Mouse (Mus musculus) lung, postnatal 10 days (tissue): Measurements from ENCODE around the gene Cmtr1.
"Not testable (repeated sequence)": the region's sequence is repeated elsewhere in the genome, so short reads cannot be mapped to it uniquely, and the experiment has no call there.

Experiments
- DNase-seq: peaks from one replicate; pipeline ENCODE4 v3.0.0; 2021

Gene Cmtr1

GRCm38 (mm10) chr17:29708783-29709182 is 48.4 kb downstream of the Cmtr1 start:
- no peak for DNase-seq

GRCm38 (mm10) chr17:29710562-29711044 is 50.2 kb downstream of the Cmtr1 start:
- no peak for DNase-seq

GRCm38 (mm10) chr17:29711076-29711744 is 50.8 kb downstream of the Cmtr1 start:
- DNase-seq: no peak

DNA sequence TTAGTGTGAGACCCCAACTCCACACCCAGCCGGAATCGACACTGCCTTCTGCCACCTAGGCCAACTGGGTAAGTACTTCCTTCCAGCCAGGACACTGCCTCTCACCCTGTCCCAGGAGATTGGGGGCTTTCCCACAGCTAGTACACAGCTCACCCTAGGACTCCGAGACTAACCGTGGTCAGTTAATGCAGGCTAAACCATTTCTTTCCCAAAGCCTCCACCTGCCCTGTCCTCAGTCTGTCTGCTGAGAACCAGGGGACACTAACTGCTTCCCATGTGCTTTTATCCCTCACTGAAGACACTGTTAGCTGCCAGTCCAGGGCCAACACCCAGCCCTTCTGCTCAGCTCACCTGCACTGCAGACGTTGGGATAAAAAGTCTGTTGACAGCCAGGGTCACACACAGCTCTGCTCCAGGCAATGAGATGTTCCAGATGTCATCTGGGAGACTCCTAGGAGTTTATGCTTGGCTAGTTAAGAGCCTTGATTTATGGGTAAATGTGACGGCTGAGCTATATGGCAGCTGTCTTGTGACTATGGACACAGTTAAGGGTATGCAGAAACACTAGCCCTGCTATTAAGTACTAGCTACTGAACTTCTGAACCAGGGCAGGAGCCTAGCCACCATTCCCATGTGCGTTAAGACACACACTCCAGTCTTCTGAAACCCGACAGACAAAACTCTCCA is 51.5 kb downstream of the Cmtr1 start:
- no peak for DNase-seq

DNA sequence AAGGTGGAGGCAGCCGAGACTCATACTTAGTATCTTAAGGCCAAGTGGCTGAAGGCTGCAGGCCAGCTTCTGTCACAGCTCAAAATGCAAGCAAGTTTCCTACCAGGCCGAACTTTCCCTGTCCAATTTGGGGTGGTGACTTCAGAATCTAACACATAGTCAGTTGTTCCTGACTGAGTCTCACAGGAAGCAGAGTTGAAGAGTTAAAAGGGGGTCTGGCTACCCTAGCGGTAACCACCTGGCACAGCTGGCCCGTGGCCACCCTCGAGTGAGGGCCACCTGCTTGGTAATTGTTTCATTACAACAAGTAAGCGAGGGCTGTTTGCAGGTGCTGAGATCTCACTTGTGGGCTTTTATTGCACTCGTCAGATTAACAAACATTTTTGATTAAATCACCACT is 52.2 kb downstream of the Cmtr1 start:
- DNase-seq: no peak

DNA sequence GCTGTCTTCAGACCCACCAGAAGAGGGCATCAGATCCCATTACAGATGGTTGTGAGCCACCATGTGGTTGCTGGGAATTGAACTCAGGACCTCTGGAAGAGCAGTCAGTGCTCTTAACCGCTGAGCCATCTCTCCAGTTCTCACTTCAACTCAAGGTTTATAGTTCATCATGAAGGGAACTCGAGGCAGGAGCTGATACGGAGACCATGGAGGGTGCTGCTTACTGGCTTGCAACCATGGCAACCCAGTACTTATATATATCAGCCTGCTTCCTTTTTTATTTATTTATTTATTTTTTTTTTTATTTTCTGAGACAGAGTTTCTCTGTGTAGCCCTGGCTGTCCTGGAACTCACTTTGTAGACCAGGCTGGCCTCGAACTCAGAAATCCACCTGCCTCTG is 53.3 kb downstream of the Cmtr1 start:
- DNase-seq: not testable (repeated sequence)

GRCm38 (mm10) chr17:29716732-29717445 is 56.5 kb downstream of the Cmtr1 start, which contains the start of gene Ccdc167:
TSS of gene Ccdc167 (minus strand) at chr17:29717044.
- peak; percentile 97 for DNase-seq

- no peak for DNase-seq
Observed at GRCm38 (mm10) chr17:29718660-29719059, 58.3 kb downstream of the Cmtr1 start.

GRCm38 (mm10) chr17:29719628-29720575 is 59.5 kb downstream of the Cmtr1 start:
- DNase-seq: no peak

DNA sequence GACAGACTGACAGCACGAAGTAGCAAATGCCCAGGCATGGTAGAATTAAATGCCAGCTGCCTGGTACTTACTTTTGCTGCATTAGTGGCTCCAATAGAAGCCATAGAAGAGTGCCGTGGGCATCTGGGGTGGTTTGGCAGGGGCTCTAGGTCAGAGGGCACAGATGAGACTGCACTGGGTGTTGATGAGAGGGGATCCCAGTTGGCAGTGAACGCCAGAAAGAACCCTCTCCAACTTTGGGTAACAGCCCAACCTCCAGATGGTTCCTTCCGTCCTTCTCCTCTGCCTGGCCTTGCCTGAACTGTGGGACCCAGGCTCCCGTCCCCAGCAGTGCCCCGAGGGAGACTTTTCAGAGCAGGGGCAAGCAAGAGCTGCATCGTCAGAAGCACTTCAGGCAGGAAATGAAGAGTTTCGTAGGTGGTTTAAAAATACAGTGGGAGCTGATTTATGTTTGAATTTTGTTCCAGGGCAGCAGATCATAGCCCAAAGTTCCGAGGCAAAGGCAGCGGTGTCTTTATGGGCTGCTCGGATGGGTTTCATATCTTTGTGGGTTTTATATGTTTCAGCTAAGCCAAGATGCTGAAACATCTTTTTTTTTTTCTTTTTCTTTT is 60.5 kb downstream of the Cmtr1 start:
- DNase-seq: no peak

GRCm38 (mm10) chr17:29724610-29725009 is 64.2 kb downstream of the Cmtr1 start:
- no peak for DNase-seq

GRCm38 (mm10) chr17:29725027-29725620 is 64.7 kb downstream of the Cmtr1 start:
- DNase-seq: no peak

GRCm38 (mm10) chr17:29728082-29728481 is 67.7 kb downstream of the Cmtr1 start:
- no peak for DNase-seq

DNA sequence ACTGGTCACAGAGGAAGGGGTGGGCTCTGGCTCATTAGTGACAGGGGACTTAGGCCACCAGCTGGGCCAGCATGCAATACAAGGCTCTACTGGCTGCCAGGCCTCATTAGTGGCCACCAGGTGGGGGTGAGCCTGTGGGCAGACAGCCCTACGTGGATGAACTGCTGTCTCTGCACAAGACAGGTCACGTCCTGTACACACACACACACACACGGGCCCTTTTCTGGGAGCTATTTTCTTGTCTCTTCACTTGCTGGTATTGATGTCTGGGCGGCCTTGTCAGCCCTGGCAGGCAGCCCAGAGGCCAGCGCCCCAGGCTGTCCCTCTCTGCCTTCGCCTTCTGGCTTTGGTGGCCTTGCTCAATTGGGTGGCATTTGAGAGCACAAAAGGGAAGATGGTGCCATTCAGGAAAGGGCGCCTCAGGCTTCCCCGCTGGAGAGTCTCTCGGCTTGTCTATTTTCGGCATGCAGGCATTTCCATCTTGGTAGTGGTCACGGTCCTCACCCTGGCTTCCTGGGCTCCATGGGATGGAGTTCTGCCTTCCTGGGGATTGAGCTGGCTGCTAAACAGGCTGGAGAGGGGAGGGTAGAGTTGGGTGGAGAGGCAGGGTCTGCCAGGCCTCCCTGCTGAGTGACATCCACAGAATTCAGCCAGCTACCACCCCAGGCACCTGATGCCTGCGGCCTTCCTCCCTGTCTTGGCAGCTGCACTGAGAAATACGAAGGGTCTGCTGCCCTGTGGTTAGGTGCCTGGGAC is 70.3 kb downstream of the Cmtr1 start:
- no peak for DNase-seq

DNA sequence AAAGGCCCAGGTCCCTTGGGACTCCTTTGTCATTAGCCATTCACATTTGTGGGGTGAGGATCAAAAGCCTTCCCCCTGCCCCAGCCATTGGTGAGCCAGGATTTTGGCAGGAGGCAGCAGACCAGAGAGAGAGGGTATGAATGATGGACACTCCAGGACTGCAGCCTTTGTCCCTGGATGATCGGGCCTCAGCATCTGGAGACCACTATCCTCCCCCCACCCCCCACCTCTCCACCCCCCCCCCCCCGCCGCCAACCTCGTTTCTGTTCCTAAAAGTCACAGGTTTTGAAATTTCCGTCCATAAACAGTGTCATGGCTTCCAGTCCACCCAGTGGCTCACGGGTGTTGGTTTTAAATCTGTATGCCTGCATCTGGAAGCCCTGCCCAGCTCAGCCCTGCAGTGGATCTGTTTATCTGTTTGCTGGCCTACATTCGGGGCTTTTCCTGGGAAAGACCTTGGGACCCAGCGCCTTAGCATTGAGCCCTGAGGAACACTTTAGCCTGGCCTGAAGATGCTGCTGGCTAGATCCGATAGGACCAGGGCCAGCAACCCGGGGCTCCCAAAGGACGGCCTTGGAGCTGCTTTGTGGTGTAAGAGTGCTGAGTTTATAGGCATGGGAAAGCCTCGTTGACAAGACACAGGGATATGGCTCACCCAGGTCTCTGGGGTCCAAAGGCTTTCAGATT is 71.0 kb downstream of the Cmtr1 start:
- DNase-seq: no peak

DNA sequence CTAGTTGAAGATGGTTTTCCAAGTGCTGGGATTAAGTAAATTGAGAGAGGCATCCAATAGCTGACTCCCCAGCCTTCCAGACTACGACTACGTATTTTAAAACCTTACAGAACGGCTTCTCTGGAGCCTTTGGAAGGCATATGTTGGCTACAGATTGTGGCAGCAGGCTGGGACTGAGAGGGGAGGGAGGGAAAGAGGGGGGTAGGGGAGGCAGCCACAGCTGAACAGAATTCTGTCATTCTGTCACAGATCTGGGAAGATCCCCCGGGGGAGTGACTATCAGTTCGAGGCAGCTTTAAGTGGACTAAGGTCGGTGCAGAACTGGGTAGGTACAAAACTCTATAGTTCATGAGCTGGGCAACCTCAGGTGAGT is 71.5 kb downstream of the Cmtr1 start:
- no peak for DNase-seq

DNA sequence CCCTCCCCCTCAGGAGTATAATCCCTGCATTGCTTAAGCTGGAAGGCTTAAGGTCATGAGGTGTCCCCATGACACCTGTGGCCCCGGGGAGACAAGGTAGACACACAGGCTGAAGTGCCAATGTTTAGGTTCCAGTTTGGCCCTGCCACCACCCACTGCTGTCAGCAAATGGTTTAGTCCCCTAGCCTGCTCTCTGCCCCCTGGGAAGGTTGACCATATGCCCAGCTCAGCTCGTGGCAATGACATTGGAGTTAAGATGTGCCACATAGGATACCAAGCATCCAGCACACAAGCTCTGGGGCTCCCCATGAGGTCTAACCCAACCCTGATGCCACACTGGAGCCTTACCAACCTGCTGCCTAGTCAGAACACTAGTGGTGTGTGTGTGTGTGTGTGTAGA is 72.1 kb downstream of the Cmtr1 start:
- no peak for DNase-seq

DNA sequence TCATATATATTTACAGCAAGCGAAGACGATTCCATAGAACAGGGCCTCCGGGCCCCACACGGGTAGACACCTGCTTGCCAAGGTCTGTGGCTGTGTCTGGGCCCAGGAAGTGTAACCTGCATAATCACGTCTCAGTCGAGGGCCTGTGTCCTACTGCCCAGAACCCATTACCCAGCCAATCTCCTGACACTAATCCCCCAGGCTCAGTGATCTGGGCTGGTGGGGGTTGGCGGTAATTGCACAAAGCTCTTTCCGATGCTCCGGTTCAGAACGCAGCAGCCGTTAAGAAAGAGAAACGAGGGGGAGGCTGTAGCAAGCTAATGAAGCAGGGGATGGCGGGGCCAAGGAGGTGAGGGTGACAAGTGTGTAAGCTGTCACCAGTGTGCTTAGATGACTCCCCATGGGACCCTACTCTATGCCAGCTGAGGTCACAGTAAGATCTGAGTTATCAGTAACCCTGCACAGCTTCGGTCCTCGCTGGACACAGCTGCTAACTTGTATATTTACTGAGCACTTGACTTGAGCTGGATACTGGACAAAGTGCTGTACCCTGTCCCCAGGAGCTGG is 76.1 kb downstream of the Cmtr1 start:
- DNase-seq: no peak

DNA sequence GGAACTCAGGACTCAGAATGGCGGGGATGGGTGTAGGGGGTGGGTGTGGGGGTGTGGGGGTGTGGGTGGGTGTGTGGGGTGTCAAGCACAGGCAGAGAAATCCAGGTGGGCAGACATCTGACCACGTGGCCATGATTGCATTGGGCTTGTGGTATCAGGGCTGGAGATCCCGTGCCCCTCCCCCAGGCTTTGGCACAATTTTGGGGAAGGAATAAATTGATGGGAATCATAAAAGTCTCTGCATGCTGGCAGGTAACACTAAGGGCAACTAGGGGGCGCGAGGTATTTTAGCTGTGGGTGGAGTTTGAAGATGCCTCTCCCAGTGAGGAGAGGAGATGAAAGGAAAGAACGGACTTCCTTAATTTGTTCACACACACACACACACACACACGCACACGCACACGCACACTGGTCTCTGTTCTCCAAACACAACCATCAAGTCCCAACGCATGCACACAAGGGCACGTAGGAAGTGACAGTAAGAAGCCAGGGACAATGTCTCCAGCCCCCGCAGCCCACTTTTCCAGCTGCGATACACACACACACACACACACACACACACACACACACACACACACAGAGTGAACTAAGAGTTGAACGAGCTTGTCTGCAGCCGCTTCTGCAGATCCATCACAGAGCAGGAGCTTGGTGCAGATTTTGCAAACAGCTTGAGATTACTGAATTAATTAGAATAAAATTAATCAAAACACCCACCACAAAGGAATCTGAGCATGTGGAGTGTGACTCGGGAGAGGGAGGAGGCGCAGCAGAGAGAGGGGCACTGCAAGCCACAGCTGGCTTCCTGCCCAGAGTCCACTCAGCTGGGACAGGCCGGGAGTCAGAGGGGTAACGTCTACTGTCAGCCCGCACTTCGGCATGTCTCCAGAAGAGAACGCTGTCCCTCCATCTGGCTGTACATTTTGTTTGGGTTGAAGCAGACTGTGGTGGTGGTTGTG is 77.7 kb downstream of the Cmtr1 start:
- DNase-seq: peak; percentile 85
